Mouse (Mus musculus): ENCODE results near the gene Aff1.

DNA sequence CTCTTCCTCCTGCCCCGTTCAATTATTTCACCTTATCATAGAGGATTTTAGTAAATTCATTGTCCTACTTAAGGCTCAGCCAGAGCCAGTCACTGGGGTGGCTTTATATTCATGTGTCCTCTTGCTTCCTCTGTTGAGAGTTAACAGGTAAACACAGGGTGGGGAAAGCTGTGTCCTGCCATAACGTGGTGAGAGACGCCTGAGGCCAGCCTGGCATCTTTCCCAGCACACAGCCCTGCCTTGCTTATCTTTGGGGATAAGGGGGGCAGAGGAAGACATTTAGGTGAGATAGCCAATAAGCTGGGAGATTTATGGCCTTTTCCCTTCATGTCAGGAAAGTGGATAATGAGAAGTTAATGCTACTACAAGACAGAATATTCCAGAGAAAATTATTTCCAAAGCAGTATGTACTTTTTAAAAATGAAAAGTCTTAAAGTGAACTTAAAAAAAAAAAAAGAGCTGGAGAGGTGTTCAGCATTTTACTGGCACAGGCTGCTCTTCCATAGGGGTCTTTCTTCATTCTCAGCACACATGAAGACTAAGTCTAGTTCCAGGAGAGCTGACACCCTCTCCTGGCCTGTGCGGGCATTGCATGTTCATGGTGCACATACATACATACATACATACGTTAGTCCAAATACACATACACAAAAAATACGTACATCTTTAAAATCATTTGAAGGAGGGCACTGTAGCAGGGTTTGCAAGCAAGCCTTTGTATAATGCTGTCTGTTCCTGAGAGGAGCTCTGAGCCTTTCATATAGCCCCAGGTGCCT is 78.5 kb downstream of the Aff1 start:
- TF ChIP-seq EP300 (IDR thresholded peaks at IDR 0.05; ENCODE audit: low read depth) (no peak), CTCF (IDR thresholded peaks at IDR 0.05; ENCODE audit: low read depth) (peak; percentile 53)

Data from liver, embryonic 14.5 days (tissue).